Mouse (Mus musculus): Measurements from ENCODE around the gene Socs5. TPM values are rescaled to one million over a fixed set of nuclear protein-coding genes. Genes with fewer than 3 reads are reported as not detected.
A peak's percentile ranks its signal among the peaks of the same experiment; 100 is the strongest.

The Socs5 gene
- polyA plus RNA-seq, 1 experiment from 2014 or later: 11.6 TPM

DNA sequence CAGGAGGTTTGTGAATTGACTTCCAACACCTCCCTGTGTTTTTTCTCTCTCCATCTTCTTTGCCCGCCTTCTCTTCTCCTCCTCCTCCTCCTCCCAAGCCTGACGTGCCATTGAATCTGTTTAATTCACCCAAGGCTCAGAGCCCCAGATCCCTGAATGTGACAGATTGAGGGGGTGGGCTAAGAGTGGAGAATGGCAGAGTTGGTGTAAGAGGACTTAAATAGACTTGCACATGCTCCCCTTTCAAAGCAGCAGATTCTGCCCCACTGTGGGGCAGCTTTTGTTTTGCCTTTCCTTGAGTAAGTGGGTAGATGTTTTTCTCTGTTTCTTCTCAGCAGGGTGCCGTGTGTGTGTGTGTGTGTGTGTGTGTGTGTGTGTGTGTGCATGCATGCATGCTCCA is 61.6 kb downstream of the Socs5 start:
- no peak overlapping the region for H3K9ac ChIP-seq (ENCODE audit: low read length)
- no peak overlapping the region for H3K27ac ChIP-seq (ENCODE audit: low read length)
- no peaks in the 10 kb centered on the region for H3K36me3 ChIP-seq (ENCODE audit: control insufficient read depth, insufficient read depth, low read length)
- no peaks in the 10 kb centered on the region for H3K27me3 ChIP-seq (ENCODE audit: control insufficient read depth, insufficient read depth, low read depth, low read length)
- ATAC-seq (ENCODE audit: low read depth): no peak
- H3K4me3 ChIP-seq (ENCODE audit: low read length): no peak overlapping the region
- H3K4me1 ChIP-seq (replicated peaks; ENCODE audit: control insufficient read depth, insufficient read depth, low read length): peaks cover 2% of the 10 kb centered on the region; the same call in 1 of the 2 replicates
- peaks cover 3% of the 10 kb centered on the region for H3K9me3 ChIP-seq (ENCODE audit: control insufficient read depth, low read length)
- H3K4me2 ChIP-seq (ENCODE audit: low read depth, low read length): no peak overlapping the region
- WGBS: 64% methylated on average over 3 of the region's 3 CpGs

DNA sequence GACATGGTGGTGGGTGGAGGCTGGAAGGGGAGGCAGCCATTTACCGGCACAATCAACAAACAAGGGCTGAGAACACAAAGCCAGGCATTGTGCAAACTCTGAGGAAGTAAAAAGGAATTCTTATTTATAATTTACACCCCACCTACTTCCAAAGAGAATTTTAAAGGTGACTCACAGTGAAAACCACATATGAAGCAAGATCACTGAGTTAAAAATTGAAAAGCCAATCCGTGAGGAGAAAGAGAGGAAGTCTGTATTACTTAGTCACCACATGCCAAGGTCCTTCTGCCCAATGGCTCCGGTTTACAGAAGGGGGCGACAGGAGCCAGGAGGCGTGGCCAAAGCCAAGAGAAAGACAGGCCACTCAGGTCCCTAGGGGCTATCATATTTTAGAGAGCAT is 62.9 kb downstream of the Socs5 start:
- no peak overlapping the region for H3K9ac ChIP-seq (ENCODE audit: low read length)
- no peak overlapping the region for H3K4me2 ChIP-seq (ENCODE audit: low read depth, low read length)
- ATAC-seq (ENCODE audit: low read depth): no peak
- 34% methylated on average over 5 of the region's 5 CpGs for WGBS
- H3K4me1 ChIP-seq (replicated peaks; ENCODE audit: control insufficient read depth, insufficient read depth, low read length): peaks cover 2% of the 10 kb centered on the region; the same call in 1 of the 2 replicates
- no peak overlapping the region for H3K27ac ChIP-seq (ENCODE audit: low read length)
- no peaks in the 10 kb centered on the region for H3K36me3 ChIP-seq (ENCODE audit: control insufficient read depth, insufficient read depth, low read length)
- peaks cover 3% of the 10 kb centered on the region for H3K9me3 ChIP-seq (ENCODE audit: control insufficient read depth, low read length)
- no peaks in the 10 kb centered on the region for H3K27me3 ChIP-seq (ENCODE audit: control insufficient read depth, insufficient read depth, low read depth, low read length)
- no peak overlapping the region for H3K4me3 ChIP-seq (ENCODE audit: low read length)

DNA sequence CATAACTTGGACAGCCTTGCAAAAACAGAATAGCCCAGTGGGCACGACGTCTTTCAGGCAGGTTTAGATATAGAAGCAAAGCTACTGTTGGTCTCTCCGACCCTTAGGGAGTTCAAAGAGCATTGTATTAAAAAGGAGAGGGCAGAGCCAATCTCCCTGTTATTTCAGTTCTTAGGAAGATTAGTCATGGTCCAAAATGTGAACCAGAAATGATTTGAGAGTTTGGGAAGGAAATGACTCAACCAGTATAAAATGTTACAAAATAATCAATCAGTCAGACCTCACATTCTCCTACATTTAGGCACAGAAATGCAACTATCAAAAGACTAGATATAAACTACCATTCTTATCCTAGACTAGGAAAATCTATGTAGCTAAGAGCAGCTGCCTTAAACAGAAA is 64.6 kb downstream of the Socs5 start:
- WGBS: 72% methylated on average over 3 of the region's 3 CpGs
- H3K9ac ChIP-seq (ENCODE audit: low read length): no peak overlapping the region
- no peaks in the 10 kb centered on the region for H3K36me3 ChIP-seq (ENCODE audit: control insufficient read depth, insufficient read depth, low read length)
- no peak for ATAC-seq (ENCODE audit: low read depth)
- no peak overlapping the region for H3K4me2 ChIP-seq (ENCODE audit: low read depth, low read length)
- peaks cover 3% of the 10 kb centered on the region for H3K9me3 ChIP-seq (ENCODE audit: control insufficient read depth, low read length)
- H3K4me3 ChIP-seq (ENCODE audit: low read length): no peak overlapping the region
- H3K4me1 ChIP-seq (replicated peaks; ENCODE audit: control insufficient read depth, insufficient read depth, low read length): peaks cover 18% of the 10 kb centered on the region
- H3K27ac ChIP-seq (ENCODE audit: low read length): no peak overlapping the region
- H3K27me3 ChIP-seq (ENCODE audit: control insufficient read depth, insufficient read depth, low read depth, low read length): no peaks in the 10 kb centered on the region

DNA sequence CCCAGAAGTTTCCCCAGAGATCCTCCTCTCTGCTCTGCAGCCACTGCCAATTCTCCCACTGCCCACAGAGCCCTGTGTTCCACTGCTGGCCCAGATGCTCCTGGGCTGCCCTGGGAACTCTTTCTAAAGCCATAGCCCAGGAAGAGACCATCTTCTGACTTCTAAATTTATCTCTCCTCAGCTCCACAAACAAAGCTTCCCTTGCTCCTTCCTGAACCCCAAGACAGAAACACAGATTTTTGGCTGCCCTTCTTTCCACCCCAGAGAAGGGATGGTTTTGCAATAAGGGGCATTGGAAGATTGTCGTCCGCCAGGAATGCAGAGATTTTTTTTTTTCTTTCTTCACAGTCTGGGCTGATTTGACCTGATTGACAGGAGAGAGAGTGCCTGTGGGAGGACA is 66.5 kb downstream of the Socs5 start:
- Histone ChIP-seq H3K36me3 (ENCODE audit: control insufficient read depth, insufficient read depth, low read length) (no peaks in the 10 kb centered on the region), H3K27me3 (ENCODE audit: control insufficient read depth, insufficient read depth, low read depth, low read length) (no peaks in the 10 kb centered on the region), H3K27ac (ENCODE audit: low read length) (peak overlapping the region; percentile 77), H3K4me1 (replicated peaks; ENCODE audit: control insufficient read depth, insufficient read depth, low read length) (peaks cover 24% of the 10 kb centered on the region), H3K9me3 (ENCODE audit: control insufficient read depth, low read length) (peaks cover 3% of the 10 kb centered on the region), H3K9ac (ENCODE audit: low read length) (no peak overlapping the region), H3K4me2 (ENCODE audit: low read depth, low read length) (no peak overlapping the region), H3K4me3 (ENCODE audit: low read length) (no peak overlapping the region)
- WGBS: 26% methylated on average over 2 of the region's 2 CpGs
- peak; percentile 24 for ATAC-seq (ENCODE audit: low read depth)

DNA sequence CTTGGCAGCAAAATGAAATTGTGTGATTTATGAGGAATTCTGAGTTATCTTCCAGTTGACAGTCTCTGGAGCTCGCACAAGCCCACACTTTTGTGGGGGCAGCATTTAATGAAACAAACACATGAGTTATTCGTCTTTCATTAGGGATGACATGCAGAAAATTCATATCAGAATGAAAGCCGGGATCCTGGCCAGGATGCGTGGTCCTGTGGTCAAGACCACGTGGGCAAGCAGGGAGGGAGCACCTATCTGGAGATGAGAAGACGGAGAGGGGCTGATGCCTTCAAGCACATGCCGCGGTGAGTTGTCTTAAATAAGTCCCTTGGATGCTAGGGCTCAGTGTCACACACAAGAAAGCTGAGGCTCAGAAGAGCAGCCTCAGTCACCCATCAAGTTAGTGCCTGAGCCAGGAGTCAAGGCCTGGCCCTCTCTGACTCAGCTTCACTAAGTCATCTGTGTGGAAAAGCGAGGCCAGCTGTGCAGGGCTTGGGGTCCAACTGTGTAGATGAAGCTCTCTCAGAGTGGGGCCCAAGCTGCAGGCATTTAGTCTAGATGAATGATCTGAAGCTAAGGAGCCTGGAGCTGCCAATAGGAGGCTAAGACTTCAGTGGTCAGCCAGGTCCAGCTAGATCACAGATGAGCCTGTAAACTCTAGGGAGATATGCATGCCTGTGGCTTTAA is 67.3 kb downstream of the Socs5 start:
- Histone ChIP-seq H3K4me1 (replicated peaks; ENCODE audit: control insufficient read depth, insufficient read depth, low read length) (peaks cover 28% of the 10 kb centered on the region), H3K4me3 (ENCODE audit: low read length) (no peak overlapping the region), H3K9ac (ENCODE audit: low read length) (no peak overlapping the region), H3K27me3 (ENCODE audit: control insufficient read depth, insufficient read depth, low read depth, low read length) (no peaks in the 10 kb centered on the region), H3K9me3 (ENCODE audit: control insufficient read depth, low read length) (peaks cover 3% of the 10 kb centered on the region), H3K36me3 (ENCODE audit: control insufficient read depth, insufficient read depth, low read length) (no peaks in the 10 kb centered on the region), H3K27ac (ENCODE audit: low read length) (peak overlapping the region; percentile 77), H3K4me2 (ENCODE audit: low read depth, low read length) (no peak overlapping the region)
- 61% methylated on average over 9 of the region's 9 CpGs for WGBS
- peak; percentile 71 for ATAC-seq (ENCODE audit: low read depth)

DNA sequence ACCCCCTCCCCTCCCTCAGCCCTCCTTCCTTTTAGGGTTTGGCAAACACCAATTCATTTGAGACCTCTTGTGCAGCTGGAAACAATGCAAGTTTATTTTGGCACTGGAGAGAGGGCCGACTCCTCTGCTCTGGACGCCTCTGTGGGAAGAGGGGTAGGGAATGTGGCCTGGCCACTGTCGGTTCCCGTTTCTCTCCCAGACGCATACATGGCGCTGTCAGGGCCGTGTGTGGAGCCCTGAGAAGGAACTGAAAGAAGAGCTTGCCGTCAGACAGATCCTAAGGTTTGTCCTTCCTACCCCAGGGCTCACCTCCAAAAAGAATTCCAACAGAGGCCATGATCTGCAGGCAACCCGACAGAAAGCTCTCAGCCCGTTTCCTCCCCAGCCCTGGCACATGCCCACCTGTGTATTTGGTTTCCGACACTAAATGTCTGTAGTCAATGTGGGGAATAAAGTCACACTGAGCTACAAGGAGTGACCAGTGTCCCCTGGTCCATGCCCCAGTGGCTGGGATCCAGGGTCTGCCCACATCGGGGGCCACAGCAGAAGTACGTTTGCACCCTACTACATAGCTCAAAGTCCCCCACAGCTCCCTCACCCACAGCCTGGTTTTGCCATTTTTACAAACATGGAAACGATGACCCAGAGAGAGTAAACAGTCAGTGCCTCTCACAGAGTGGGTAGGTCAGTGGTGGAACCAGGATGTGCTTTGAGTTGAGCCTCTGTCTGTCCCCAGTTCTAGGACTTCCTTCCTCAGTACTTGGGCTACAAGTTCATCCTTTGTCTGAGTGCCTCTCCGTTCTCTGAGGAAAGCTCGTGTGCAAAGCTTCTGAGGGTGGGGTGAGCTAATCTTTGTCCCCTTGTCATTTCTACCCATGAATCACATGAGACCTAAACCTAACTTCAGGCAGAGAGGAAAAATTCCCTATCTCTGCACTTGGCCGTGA is 68.9 kb downstream of the Socs5 start:
- no peak overlapping the region for H3K4me3 ChIP-seq (ENCODE audit: low read length)
- peak overlapping the region; percentile 77 for H3K27ac ChIP-seq (ENCODE audit: low read length)
- no peak overlapping the region for H3K4me2 ChIP-seq (ENCODE audit: low read depth, low read length)
- H3K9ac ChIP-seq (ENCODE audit: low read length): peak overlapping the region; percentile 46; the same call in 1 of the 2 replicates
- H3K4me1 ChIP-seq (replicated peaks; ENCODE audit: control insufficient read depth, insufficient read depth, low read length): peaks cover 28% of the 10 kb centered on the region
- ATAC-seq (ENCODE audit: low read depth): peak; percentile 66
- 38% methylated on average over 17 of the region's 17 CpGs for WGBS
- no peaks in the 10 kb centered on the region for H3K27me3 ChIP-seq (ENCODE audit: control insufficient read depth, insufficient read depth, low read depth, low read length)
- H3K36me3 ChIP-seq (ENCODE audit: control insufficient read depth, insufficient read depth, low read length): no peaks in the 10 kb centered on the region
- peaks cover 3% of the 10 kb centered on the region for H3K9me3 ChIP-seq (ENCODE audit: control insufficient read depth, low read length)

DNA sequence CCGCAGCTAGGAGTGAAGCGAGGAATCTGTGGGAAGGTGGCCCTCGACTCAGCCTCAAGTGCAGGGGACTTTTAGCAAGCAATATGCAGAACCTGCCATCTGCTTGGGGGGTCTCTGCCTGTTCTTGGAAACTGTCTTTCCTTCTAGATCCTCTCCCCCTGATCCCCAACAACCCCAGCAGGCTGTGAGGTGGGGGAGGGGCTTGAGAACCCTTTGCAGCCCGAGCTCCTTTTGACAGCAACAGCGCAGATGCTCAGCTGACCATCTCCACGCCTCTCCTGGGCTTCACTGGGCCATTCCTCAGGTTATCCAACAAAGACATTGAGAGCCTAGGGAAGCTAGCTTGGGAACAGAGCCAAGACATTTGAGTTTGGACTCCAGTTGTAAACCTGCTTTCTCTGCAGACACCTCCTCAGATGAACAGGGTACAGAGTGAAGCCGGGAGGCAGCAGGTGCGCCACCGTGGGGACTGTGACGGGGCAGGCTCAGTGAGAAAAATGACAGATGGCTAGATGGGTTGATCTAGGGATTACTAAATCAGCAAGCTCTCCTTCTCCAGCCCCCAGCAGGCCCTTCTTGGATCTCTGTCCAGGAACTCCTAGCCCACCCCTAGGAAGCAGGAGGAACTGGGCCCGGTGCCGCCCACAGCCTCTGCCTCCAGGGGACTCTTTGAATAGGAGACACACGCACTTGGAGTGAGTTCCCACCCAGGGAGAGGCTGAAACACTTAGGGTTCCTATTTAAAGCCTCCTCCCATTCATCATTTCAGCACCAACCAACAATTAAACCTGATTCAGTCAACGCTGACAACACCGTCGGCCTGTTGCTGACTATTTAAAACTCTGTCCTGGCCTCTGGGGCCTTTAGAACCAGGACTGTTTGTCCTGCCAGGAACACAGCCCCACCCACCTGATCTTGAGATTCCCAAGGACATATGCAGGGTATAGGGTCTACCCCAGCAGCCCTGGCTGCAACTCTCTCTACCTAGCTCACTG is 71.4 kb downstream of the Socs5 start:
- H3K27me3 ChIP-seq (ENCODE audit: control insufficient read depth, insufficient read depth, low read depth, low read length): no peaks in the 10 kb centered on the region
- no peaks in the 10 kb centered on the region for H3K9me3 ChIP-seq (ENCODE audit: control insufficient read depth, low read length)
- no peak overlapping the region for H3K27ac ChIP-seq (ENCODE audit: low read length)
- H3K4me2 ChIP-seq (ENCODE audit: low read depth, low read length): no peak overlapping the region
- no peaks in the 10 kb centered on the region for H3K36me3 ChIP-seq (ENCODE audit: control insufficient read depth, insufficient read depth, low read length)
- H3K9ac ChIP-seq (ENCODE audit: low read length): no peak overlapping the region
- no peak overlapping the region for H3K4me3 ChIP-seq (ENCODE audit: low read length)
- ATAC-seq (ENCODE audit: low read depth): no peak
- peaks cover 27% of the 10 kb centered on the region for H3K4me1 ChIP-seq (replicated peaks; ENCODE audit: control insufficient read depth, insufficient read depth, low read length)
- WGBS: 42% methylated on average over 16 of the region's 16 CpGs

DNA sequence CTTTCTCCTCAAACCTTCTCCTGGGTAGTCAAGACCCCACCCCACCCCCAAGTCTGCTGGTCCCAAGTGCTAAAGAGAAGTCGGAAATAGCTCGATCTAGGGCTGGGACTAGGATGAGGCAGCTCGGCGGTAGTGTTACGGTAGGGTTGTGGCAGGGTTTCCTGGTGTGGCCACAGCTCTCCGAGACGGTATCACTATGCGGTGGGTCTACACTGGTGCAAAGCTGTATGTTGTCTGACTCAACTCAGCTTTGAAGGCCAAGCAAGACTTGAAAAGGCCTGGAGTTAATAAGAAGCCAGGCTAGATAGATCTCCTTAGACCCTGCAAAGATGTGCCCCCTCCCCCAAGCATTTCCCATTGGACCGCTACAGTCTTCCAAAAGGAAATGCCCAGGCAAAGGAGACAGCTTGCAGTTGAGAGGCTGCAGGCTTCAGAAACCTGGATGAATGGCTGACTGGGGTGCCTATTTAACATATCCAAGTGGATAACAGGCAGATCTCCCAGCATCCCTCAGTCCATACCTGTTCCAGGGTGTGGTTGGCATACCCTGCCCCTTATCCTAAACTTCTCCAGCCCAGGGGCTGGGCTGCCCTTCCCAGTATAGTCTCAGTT is 72.6 kb downstream of the Socs5 start:
- Histone ChIP-seq H3K4me2 (ENCODE audit: low read depth, low read length) (no peak overlapping the region), H3K4me3 (ENCODE audit: low read length) (no peak overlapping the region), H3K27me3 (ENCODE audit: control insufficient read depth, insufficient read depth, low read depth, low read length) (no peaks in the 10 kb centered on the region), H3K36me3 (ENCODE audit: control insufficient read depth, insufficient read depth, low read length) (no peaks in the 10 kb centered on the region), H3K27ac (ENCODE audit: low read length) (no peak overlapping the region), H3K4me1 (replicated peaks; ENCODE audit: control insufficient read depth, insufficient read depth, low read length) (peaks cover 26% of the 10 kb centered on the region), H3K9me3 (ENCODE audit: control insufficient read depth, low read length) (no peaks in the 10 kb centered on the region), H3K9ac (ENCODE audit: low read length) (no peak overlapping the region)
- ATAC-seq (ENCODE audit: low read depth): no peak
- 83% methylated on average over 9 of the region's 9 CpGs for whole genome bisulfite sequencing
